Mouse (Mus musculus) heart, postnatal 10 days (tissue): ENCODE data around the gene Klk1b8. TPM values are rescaled to one million over a fixed set of nuclear protein-coding genes. Genes with fewer than 3 reads are reported as not detected.
"Not testable (repeated sequence)": the region's sequence is repeated elsewhere in the genome, so short reads cannot be mapped to it uniquely, and the experiment has no call there.

Source experiments
- DNase-seq, 2 experiments: peaks; one replicate each; pipeline ENCODE4 v3.0.0; 2021
- intact Hi-C: fragments of 180-260 bp; cut with DNase I; formaldehyde crosslinking; loops from one replicate; pipeline ENCODE4 v1.15.1; 2025
- total RNA-seq, 2 experiments: library from RNA; stranded (reverse); gene quantifications; 2 replicates each; pipeline ENCODE4 v1.2.3; 2021

Gene Klk1b8
- not detected for total RNA-seq

- intact Hi-C loops: no loop called here
- DNase-seq: no peak
Observed at GRCm38 (mm10) chr7:43950364-43950763, at the start of gene Klk1b8. TSS of gene Klk1b8 (plus strand) at chr7:43950664.

- DNase-seq: no peak
- intact Hi-C loops: no loop called here
Observed at GRCm38 (mm10) chr7:43914821-43915220, 35.6 kb upstream of the Klk1b8 start.

GRCm38 (mm10) chr7:43918426-43918825, 32.0 kb upstream of the Klk1b8 start:
- intact Hi-C loops: no loop called here

GRCm38 (mm10) chr7:43918871-43919270, 31.6 kb upstream of the Klk1b8 start:
- no peak for DNase-seq
- intact Hi-C loops: no loop called here

More at GRCm38 (mm10) chr7:43918426-43918825, 32.0 kb upstream of the Klk1b8 start:
- DNase-seq: no peak

GRCm38 (mm10) chr7:43919559-43920451, 30.7 kb upstream of the Klk1b8 start:
- DNase-seq: peak; percentile 52 to 78
- intact Hi-C loops: loop anchor here (2.0 kb wide), 1 partner anchor 47 kb away; no protein-coding TSS in a partner anchor

GRCm38 (mm10) chr7:43920582-43920981, 29.9 kb upstream of the Klk1b8 start:
- intact Hi-C loops: loop anchor here (2.0 kb wide), 1 partner anchor 48 kb away; no protein-coding TSS in a partner anchor

GRCm38 (mm10) chr7:43921087-43921486, 29.4 kb upstream of the Klk1b8 start:
- no peak for DNase-seq
- intact Hi-C loops: loop anchor here (2.0 kb wide), 1 partner anchor 48 kb away; no protein-coding TSS in a partner anchor

More at GRCm38 (mm10) chr7:43920582-43920981, 29.9 kb upstream of the Klk1b8 start:
- no peak for DNase-seq

- intact Hi-C loops: loop anchor here (2.0 kb wide), 1 partner anchor 49 kb away; no protein-coding TSS in a partner anchor
- DNase-seq: no peak
Observed at GRCm38 (mm10) chr7:43921941-43922340, 28.5 kb upstream of the Klk1b8 start.

- peak in 1 of 2 experiments; percentile 15 for DNase-seq
- intact Hi-C loops: no loop called here
Observed at GRCm38 (mm10) chr7:43925985-43926384, 24.5 kb upstream of the Klk1b8 start.

- no peak for DNase-seq
- intact Hi-C loops: no loop called here
Observed at GRCm38 (mm10) chr7:43928521-43928920, 21.9 kb upstream of the Klk1b8 start.

- no peak for DNase-seq
- intact Hi-C loops: no loop called here
Observed at GRCm38 (mm10) chr7:43932337-43932736, 18.1 kb upstream of the Klk1b8 start.

- DNase-seq: no peak
Observed at GRCm38 (mm10) chr7:43933440-43933839, 17.0 kb upstream of the Klk1b8 start, which contains the start of gene Klk15. TSS of gene Klk15 (plus strand) at chr7:43933740.

GRCm38 (mm10) chr7:43934747-43935146, 15.7 kb upstream of the Klk1b8 start:
- intact Hi-C loops: no loop called here
- DNase-seq: no peak

More at GRCm38 (mm10) chr7:43933440-43933839, 17.0 kb upstream of the Klk1b8 start, which contains the start of gene Klk15:
- intact Hi-C loops: no loop called here

- intact Hi-C loops: no loop called here
- DNase-seq: no peak
Observed at GRCm38 (mm10) chr7:43936551-43936950, 13.9 kb upstream of the Klk1b8 start.

GRCm38 (mm10) chr7:43942293-43942692, 8.2 kb upstream of the Klk1b8 start:
- DNase-seq, intact Hi-C loops: not testable (repeated sequence)

- no peak for DNase-seq
- intact Hi-C loops: no loop called here
Observed at GRCm38 (mm10) chr7:43944727-43945264, 5.7 kb upstream of the Klk1b8 start.

- intact Hi-C loops: no loop called here
Observed at GRCm38 (mm10) chr7:43952703-43953102, 2.2 kb downstream of the Klk1b8 start.

GRCm38 (mm10) chr7:43966451-43966850, 16.0 kb downstream of the Klk1b8 start, which contains the start of gene Klk1b1:
TSS of gene Klk1b1 (plus strand) at chr7:43966751.
- intact Hi-C loops: no loop called here
- no peak for DNase-seq

More at GRCm38 (mm10) chr7:43952703-43953102, 2.2 kb downstream of the Klk1b8 start:
- no peak for DNase-seq

GRCm38 (mm10) chr7:43967058-43967457, 16.6 kb downstream of the Klk1b8 start:
- intact Hi-C loops: no loop called here
- DNase-seq: no peak

GRCm38 (mm10) chr7:43967612-43968011, 17.1 kb downstream of the Klk1b8 start:
- no peak for DNase-seq
- intact Hi-C loops: no loop called here

GRCm38 (mm10) chr7:43975761-43976160, 25.3 kb downstream of the Klk1b8 start, which contains the start of gene Klk1b9:
TSS of gene Klk1b9 (plus strand) at chr7:43976061.
- DNase-seq, intact Hi-C loops: not testable (repeated sequence)
